Mouse (Mus musculus) MEL (cell line): Measurements from ENCODE around the gene Lins1. TPM values are rescaled to one million over a fixed set of nuclear protein-coding genes. Genes with fewer than 3 reads are reported as not detected.

Experiments
- DNase-seq: peaks from one replicate; pipeline ENCODE4 v3.0.0; 2011; ENCODE audit warnings: low read depth, low spot score
- H3K27ac ChIP-seq: 2 replicates; pipeline ENCODE4 v1.5.1; 2012; ENCODE audit warnings: low read depth, mild to moderate bottlenecking, control low read depth, low read length, moderate library complexity; ENCODE audit not compliant: control insufficient read depth
- H3K27me3 ChIP-seq, 2 experiments: fragments of 150-350 bp in 1 of 2; sonication (generic) in 1 of 2; 2 replicates each; pipeline ENCODE4 v1.6.1; 2012; ENCODE audit warnings: low read length in 2 of 2, mild to moderate bottlenecking in 2 of 2, improper control_type of control experiment in 1 of 2, moderate library complexity in 1 of 2; ENCODE audit not compliant: insufficient read depth in 2 of 2, control insufficient read depth in 1 of 2
- H3K36me3 ChIP-seq, 2 experiments: 2 replicates each; pipeline ENCODE4 v1.6.1; 2012 to 2014; ENCODE audit warnings: low read length in 2 of 2, improper control_type of control experiment in 1 of 2, inconsistent platforms in 1 of 2, mild to moderate bottlenecking in 1 of 2; ENCODE audit not compliant: insufficient read depth in 2 of 2, control insufficient read depth in 1 of 2
- H3K4me1 ChIP-seq, 2 experiments: fragments of 150-350 bp in 1 of 2; sonication (generic) in 1 of 2; 2 replicates each; pipeline ENCODE4 v1.6.1; 2012; ENCODE audit warnings: low read length in 2 of 2, improper control_type of control experiment in 1 of 2, mild to moderate bottlenecking in 1 of 2; ENCODE audit not compliant: insufficient read depth in 2 of 2, control insufficient read depth in 1 of 2
- H3K4me3 ChIP-seq, 2 experiments: fragments of 150-350 bp in 1 of 2; sonication (generic) in 1 of 2; 2 replicates each; pipeline ENCODE4 v1.5.1; 2012; ENCODE audit warnings: low read depth in 2 of 2, low read length in 2 of 2, mild to moderate bottlenecking in 2 of 2, moderate library complexity in 2 of 2, control low read depth in 1 of 2, improper control_type of control experiment in 1 of 2; ENCODE audit not compliant: control insufficient read depth in 1 of 2, insufficient read depth in 1 of 2
- H3K79me2 ChIP-seq: 2 replicates; pipeline ENCODE4 v1.6.1; 2012; ENCODE audit warnings: mild to moderate bottlenecking, low read length, moderate library complexity; ENCODE audit not compliant: control insufficient read depth, poor library complexity, insufficient read depth
- H3K9ac ChIP-seq: 2 replicates; pipeline ENCODE4 v1.6.1; 2012; ENCODE audit warnings: low read depth, mild to moderate bottlenecking, control low read depth, low read length, moderate library complexity; ENCODE audit not compliant: control insufficient read depth, poor library complexity, severe bottlenecking
- H3K9me3 ChIP-seq: fragments of 150-350 bp; sonication (generic); replicated peaks from 2 replicates; pipeline ENCODE4 v1.6.1; 2012; ENCODE audit warnings: mild to moderate bottlenecking, low read length, improper control_type of control experiment, moderate library complexity; ENCODE audit not compliant: insufficient read depth
- BHLHE40 ChIP-seq: IDR thresholded peaks from 2 replicates; pipeline ENCODE4 v1.6.1; 2012; ENCODE audit warnings: low read depth, mild to moderate bottlenecking, inconsistent platforms, low read length, improper control_type of control experiment, borderline replicate concordance
- E2F4 ChIP-seq: IDR thresholded peaks from 2 replicates; pipeline ENCODE4 v1.6.1; 2011; ENCODE audit warnings: low read depth, low read length, improper control_type of control experiment, borderline replicate concordance
- ELF1 ChIP-seq: IDR thresholded peaks from 2 replicates; pipeline ENCODE4 v1.6.1; 2014; ENCODE audit warnings: low read depth, mild to moderate bottlenecking, inconsistent platforms, low read length, improper control_type of control experiment, moderate library complexity
- JUND ChIP-seq: IDR thresholded peaks from 2 replicates; pipeline ENCODE4 v1.6.1; 2011; ENCODE audit warnings: low read depth, mild to moderate bottlenecking, improper control_type of control experiment, low read length
- KAT2A ChIP-seq: conservative IDR thresholded peaks from 2 replicates; pipeline ENCODE4 v1.6.1; 2012; ENCODE audit warnings: low read depth, low read length, improper control_type of control experiment, inconsistent platforms
- MXI1 ChIP-seq: IDR thresholded peaks from 2 replicates; pipeline ENCODE4 v1.6.1; 2011; ENCODE audit warnings: mild to moderate bottlenecking, low read depth, low read length, improper control_type of control experiment
- MYB ChIP-seq: IDR thresholded peaks from 2 replicates; pipeline ENCODE4 v1.6.1; 2011; ENCODE audit warnings: mild to moderate bottlenecking, low read depth, low read length, improper control_type of control experiment
- MYC ChIP-seq: IDR thresholded peaks from 2 replicates; pipeline ENCODE4 v1.6.1; 2011; ENCODE audit warnings: low read depth, mild to moderate bottlenecking, low read length, improper control_type of control experiment, moderate library complexity
- NELFE ChIP-seq: IDR thresholded peaks from 2 replicates; pipeline ENCODE4 v1.6.1; 2011; ENCODE audit warnings: low read depth, low read length, improper control_type of control experiment
- NRF1 ChIP-seq: IDR thresholded peaks from 2 replicates; pipeline ENCODE4 v1.6.1; 2014; ENCODE audit warnings: low read depth, mild to moderate bottlenecking, inconsistent platforms, low read length, improper control_type of control experiment, moderate library complexity; ENCODE audit not compliant: poor library complexity, insufficient read depth, severe bottlenecking
- POLR2A ChIP-seq, 2 experiments: IDR thresholded peaks; 2 replicates each; pipeline ENCODE4 v1.6.1; 2011 to 2012; ENCODE audit warnings: low read length in 2 of 2, mild to moderate bottlenecking in 2 of 2, control low read depth in 1 of 2, improper control_type of control experiment in 1 of 2, low read depth in 1 of 2, moderate library complexity in 1 of 2; ENCODE audit not compliant: control insufficient read depth in 1 of 2, insufficient read depth in 1 of 2, poor library complexity in 1 of 2
- POLR2AphosphoS2 ChIP-seq: IDR thresholded peaks from 2 replicates; pipeline ENCODE4 v1.6.1; 2011; ENCODE audit warnings: low read length, improper control_type of control experiment
- SIN3A ChIP-seq: IDR thresholded peaks from 2 replicates; pipeline ENCODE4 v1.6.1; 2012; ENCODE audit warnings: low read length, improper control_type of control experiment, inconsistent platforms
- TAL1 ChIP-seq: IDR thresholded peaks from 2 replicates; pipeline ENCODE4 v1.6.1; 2012; ENCODE audit warnings: mild to moderate bottlenecking, inconsistent platforms, low read length, moderate library complexity, mixed read lengths
- TBP ChIP-seq: IDR thresholded peaks from 2 replicates; pipeline ENCODE4 v1.8.0; 2011; ENCODE audit warnings: low read depth, low read length, improper control_type of control experiment
- TCF12 ChIP-seq: IDR thresholded peaks from 2 replicates; pipeline ENCODE4 v1.6.1; 2014; ENCODE audit warnings: low read depth, mild to moderate bottlenecking, inconsistent platforms, low read length, improper control_type of control experiment, moderate library complexity
- UBTF ChIP-seq: IDR thresholded peaks from 2 replicates; pipeline ENCODE4 v1.6.1; 2012; ENCODE audit warnings: low read depth, mild to moderate bottlenecking, inconsistent platforms, low read length, improper control_type of control experiment, moderate library complexity, borderline replicate concordance; ENCODE audit not compliant: insufficient read depth
- USF1 ChIP-seq: IDR thresholded peaks from 2 replicates; pipeline ENCODE4 v1.6.1; 2014; ENCODE audit warnings: low read depth, mild to moderate bottlenecking, inconsistent platforms, low read length, improper control_type of control experiment, moderate library complexity
- USF2 ChIP-seq, 2 experiments: IDR thresholded peaks; 2 replicates each; pipeline ENCODE4 v1.6.1; 2011 to 2012; ENCODE audit warnings: improper control_type of control experiment in 2 of 2, low read length in 2 of 2, borderline replicate concordance in 1 of 2, inconsistent platforms in 1 of 2, low read depth in 1 of 2, mild to moderate bottlenecking in 1 of 2; ENCODE audit not compliant: insufficient read depth in 1 of 2
- ZMIZ1 ChIP-seq: IDR thresholded peaks from 2 replicates; pipeline ENCODE4 v1.6.1; 2012; ENCODE audit warnings: low read depth, mild to moderate bottlenecking, inconsistent platforms, low read length, improper control_type of control experiment, moderate library complexity
- ZNF384 ChIP-seq: IDR thresholded peaks from 2 replicates; pipeline ENCODE4 v1.6.1; 2012; ENCODE audit warnings: low read depth, mild to moderate bottlenecking, inconsistent platforms, low read length, improper control_type of control experiment
- polyA plus RNA-seq, 2 experiments: library from polyadenylated mRNA; stranded (reverse) in 1 of 2; unstranded in 1 of 2; fragments of >175 nt in 1 of 2; fragments of >200 nt in 1 of 2; gene quantifications; 2 replicates each; pipeline versions ENCODE4 v1.2.1 to v1.2.4; 2012; ENCODE audit warnings: low replicate concordance in 2 of 2, low read depth in 1 of 2; ENCODE audit not compliant: insufficient read length in 2 of 2, insufficient read depth in 1 of 2, missing spikeins in 1 of 2
- total RNA-seq: library from RNA; depleted of rRNA; stranded (reverse); fragments of 300-350 nt; gene quantifications from 2 replicates; pipeline ENCODE4 v1.2.3, GENCODE M21; 2012

Lins1 gene
- total and polyA plus RNA-seq, 3 experiments, result 9.1 to 14.5 TPM; not detected in 1

GRCm38 (mm10) chr7:66688721-66689120 lies 968 bp upstream of the Lins1 start:
- H3K4me3 ChIP-seq, result peak overlapping the region; percentile 82 to 92
- no peak overlapping the region for H3K27ac ChIP-seq
- TF ChIP-seq SIN3A, result no peak
- no peak for TF ChIP-seq TCF12
- no peak for TF ChIP-seq KAT2A
- TF ChIP-seq POLR2AphosphoS2, result no peak
- TF ChIP-seq NRF1, result no peak
- TF ChIP-seq ZMIZ1, result no peak
- TF ChIP-seq TAL1, result no peak
- TF ChIP-seq ELF1, result no peak
- no peak for TF ChIP-seq USF2 (IDR thresholded peaks at IDR 0.05; ENCODE audit: borderline replicate concordance in 1 of 2, insufficient read depth in 1 of 2, low read depth in 1 of 2, low read length in 2 of 2)
- no peak for TF ChIP-seq MYC
- TF ChIP-seq ZNF384, result no peak
- no peak for TF ChIP-seq USF1
- no peak for TF ChIP-seq E2F4
- TF ChIP-seq NELFE, result no peak
- TF ChIP-seq MYB, result no peak
- no peak for TF ChIP-seq JUND
- TF ChIP-seq MXI1, result no peak
- no peak for TF ChIP-seq UBTF
- TF ChIP-seq TBP, result no peak
- TF ChIP-seq, all 39 proteins: peak for 0
- Histone ChIP-seq H3K9ac (peak overlapping the region; percentile 81), H3K27me3 (no peaks in the 10 kb centered on the region), H3K4me1 (peaks cover 2 to 7% of the 10 kb centered on the region in 2 experiments; a peak in 3 of 4 replicates), H3K9me3 (no peaks in the 10 kb centered on the region), H3K79me2 (peaks cover 8% of the 10 kb centered on the region), H3K36me3 (peaks cover 0 to 9% of the 10 kb centered on the region in 2 experiments; a peak in 2 of 4 replicates)
- no peak for DNase-seq

- Histone ChIP-seq H3K27ac (peak within 1 kb of the TSS; percentile 42), H3K27me3 (no peaks in the 10 kb centered on the region), H3K9ac (peak within 1 kb of the TSS; percentile 81), H3K36me3 (peaks cover 0 to 9% of the 10 kb centered on the region in 2 experiments; a peak in 2 of 4 replicates), H3K4me1 (peaks cover 2 to 7% of the 10 kb centered on the region in 2 experiments; a peak in 3 of 4 replicates), H3K9me3 (no peaks in the 10 kb centered on the region), H3K79me2 (peaks cover 8% of the 10 kb centered on the region), H3K4me3 (peak within 1 kb of the TSS; percentile 92 to 93)
- DNase-seq, result no peak
- TF ChIP-seq BHLHE40, result no peak
- 0 out of 2 replicates have a peak, but pooled peaks have one; percentile 14 for TF ChIP-seq MYB
- 0 out of 2 replicates have a peak, but pooled peaks have one; percentile 11 for TF ChIP-seq TCF12
- TF ChIP-seq UBTF, result no peak
- no peak for TF ChIP-seq ZMIZ1
- no peak for TF ChIP-seq NRF1
- TF ChIP-seq POLR2A (IDR thresholded peaks at IDR 0.05; ENCODE audit: control insufficient read depth in 1 of 2, insufficient read depth in 1 of 2, low read depth in 1 of 2, low read length in 2 of 2, poor library complexity in 1 of 2), result peak in 1 of 2 experiments; percentile 43; a peak in 2 of 4 replicates
These were observed 432 bp upstream of the Lins1 start, which contains the start of gene Asb7 for GRCm38 (mm10) chr7:66689294-66689619. Gene Asb7, minus strand, starts transcription at chr7:66689596.
